Mouse (Mus musculus) forebrain, embryonic 13.5 days (tissue): ENCODE results near the gene Btrc. TPM values are rescaled to one million over a fixed set of nuclear protein-coding genes. Genes with fewer than 3 reads are reported as not detected.

ENCODE experiments used
- ATAC-seq: fragments of 200-750 bp; cut with Nextera tagmentation; 2 replicates; pipeline ENCODE4 v1.8.0; 2017
- H3K27ac ChIP-seq: fragments of 300-500 bp; sonication (generic); 2 replicates; pipeline ENCODE4 v1.5.1; 2015; ENCODE audit warnings: inconsistent platforms, mild to moderate bottlenecking, moderate library complexity
- H3K27me3 ChIP-seq: fragments of 300-500 bp; sonication (generic); 2 replicates; pipeline ENCODE4 v1.6.1; 2015; ENCODE audit warnings: mild to moderate bottlenecking, inconsistent platforms
- H3K36me3 ChIP-seq: fragments of 300-500 bp; sonication (generic); 2 replicates; pipeline ENCODE4 v1.6.1; 2015; ENCODE audit warnings: mild to moderate bottlenecking, inconsistent platforms; ENCODE audit not compliant: poor library complexity, severe bottlenecking
- H3K4me1 ChIP-seq: fragments of 300-500 bp; sonication (generic); 2 replicates; pipeline ENCODE4 v1.6.1; 2015; ENCODE audit warnings: inconsistent platforms
- H3K4me2 ChIP-seq: fragments of 300-500 bp; sonication (generic); 2 replicates; pipeline ENCODE4 v1.6.1; 2015; ENCODE audit warnings: inconsistent platforms, mild to moderate bottlenecking, moderate library complexity
- H3K4me3 ChIP-seq: fragments of 300-500 bp; sonication (generic); 2 replicates; pipeline ENCODE4 v1.5.1; 2015; ENCODE audit warnings: mild to moderate bottlenecking, inconsistent platforms
- H3K9ac ChIP-seq: fragments of 300-500 bp; sonication (generic); 2 replicates; pipeline ENCODE4 v1.6.1; 2015; ENCODE audit warnings: mild to moderate bottlenecking, inconsistent platforms
- H3K9me3 ChIP-seq: fragments of 300-500 bp; sonication (generic); replicated peaks from 2 replicates; pipeline ENCODE4 v1.6.1; 2016; ENCODE audit warnings: inconsistent platforms
- WGBS: fragments of 180-500 bp; shearing (Covaris S2); methylation state at CpG from one replicate; pipeline ENCODE4 v1.1.7; 2015; 5-methylcytosine and 5-hydroxymethylcytosine counted together
- polyA plus RNA-seq: library from polyadenylated mRNA; unstranded; fragments of >200 nt; fragmentation: Nextera tagmentation; extraction: Ambion mirVana; gene quantifications from 2 replicates; pipeline ENCODE4 v1.2.1, GENCODE M21; 2015

Gene Btrc
- polyA plus RNA-seq, 1 experiment from 2014 or later, result 51.4 TPM

GRCm38 (mm10) chr19:45573033-45573432 is 209.5 kb downstream of the Btrc start:
- no peak for ATAC-seq
- no peak overlapping the region for H3K4me2 ChIP-seq

GRCm38 (mm10) chr19:45573861-45574267 is 210.3 kb downstream of the Btrc start:
- H3K4me1 ChIP-seq, result no peaks in the 10 kb centered on the region
- WGBS, result 17% methylated on average over 6 of the region's 6 CpGs
- no peak overlapping the region for H3K4me3 ChIP-seq
- ATAC-seq, result 0 out of 2 replicates have a peak, but pooled peaks have one; percentile 59
- no peaks in the 10 kb centered on the region for H3K9me3 ChIP-seq
- H3K27ac ChIP-seq, result no peak overlapping the region
- H3K4me2 ChIP-seq, result no peak overlapping the region
- H3K27me3 ChIP-seq, result peaks cover 27% of the 10 kb centered on the region
- no peak overlapping the region for H3K9ac ChIP-seq
- peaks cover 40% of the 10 kb centered on the region for H3K36me3 ChIP-seq

More at GRCm38 (mm10) chr19:45573033-45573432, 209.5 kb downstream of the Btrc start:
- H3K27ac ChIP-seq, result no peak overlapping the region
- H3K36me3 ChIP-seq, result peaks cover 31% of the 10 kb centered on the region
- WGBS, result 79% methylated on average over 6 of the region's 6 CpGs
- H3K4me3 ChIP-seq, result no peak overlapping the region
- H3K4me1 ChIP-seq, result peaks cover 4% of the 10 kb centered on the region
- H3K9me3 ChIP-seq, result no peaks in the 10 kb centered on the region
- no peak overlapping the region for H3K9ac ChIP-seq
- peaks cover 22% of the 10 kb centered on the region for H3K27me3 ChIP-seq

GRCm38 (mm10) chr19:45574339-45574898 is 210.9 kb downstream of the Btrc start:
- Histone ChIP-seq H3K36me3 (peaks cover 45% of the 10 kb centered on the region), H3K27ac (no peak overlapping the region), H3K4me3 (no peak overlapping the region), H3K27me3 (peaks cover 27% of the 10 kb centered on the region), H3K9me3 (no peaks in the 10 kb centered on the region), H3K9ac (no peak overlapping the region), H3K4me1 (no peaks in the 10 kb centered on the region), H3K4me2 (no peak overlapping the region)
- ATAC-seq, result no peak
- 77% methylated on average over 7 of the region's 7 CpGs for WGBS

GRCm38 (mm10) chr19:45574941-45575631 is 211.6 kb downstream of the Btrc start:
- Histone ChIP-seq H3K4me2 (no peak overlapping the region), H3K4me3 (no peak overlapping the region), H3K9ac (no peak overlapping the region), H3K36me3 (peaks cover 47% of the 10 kb centered on the region), H3K27ac (no peak overlapping the region), H3K4me1 (0 out of 2 replicates have a peak, but pooled peaks cover 4% of the 10 kb centered on the region), H3K9me3 (no peaks in the 10 kb centered on the region), H3K27me3 (peaks cover 24% of the 10 kb centered on the region)
- WGBS, result 55% methylated on average over 19 of the region's 19 CpGs
- ATAC-seq, result no peak

GRCm38 (mm10) chr19:45575632-45576001 is 212.1 kb downstream of the Btrc start:
- WGBS, result 21% methylated on average over 8 of the region's 8 CpGs
- Histone ChIP-seq H3K9ac (no peak overlapping the region), H3K4me2 (no peak overlapping the region), H3K4me3 (no peak overlapping the region), H3K9me3 (no peaks in the 10 kb centered on the region), H3K27ac (no peak overlapping the region), H3K27me3 (peaks cover 24% of the 10 kb centered on the region), H3K4me1 (0 out of 2 replicates have a peak, but pooled peaks cover 5% of the 10 kb centered on the region), H3K36me3 (peaks cover 47% of the 10 kb centered on the region)
- ATAC-seq, result no peak

GRCm38 (mm10) chr19:45577141-45577750 is 213.7 kb downstream of the Btrc start:
- Histone ChIP-seq H3K9me3 (no peaks in the 10 kb centered on the region; the same call in 1 of the 2 replicates), H3K4me2 (no peak overlapping the region), H3K27ac (no peak overlapping the region), H3K36me3 (peaks cover 45% of the 10 kb centered on the region), H3K27me3 (peaks cover 34% of the 10 kb centered on the region), H3K9ac (no peak overlapping the region), H3K4me3 (no peak overlapping the region), H3K4me1 (peaks cover 10% of the 10 kb centered on the region)
- WGBS, result 83% methylated on average over 14 of the region's 14 CpGs
- no peak for ATAC-seq

- Histone ChIP-seq H3K9me3 (no peaks in the 10 kb centered on the region; the same call in 1 of the 2 replicates), H3K4me3 (no peak overlapping the region), H3K9ac (no peak overlapping the region), H3K27ac (no peak overlapping the region), H3K4me1 (peaks cover 14% of the 10 kb centered on the region), H3K36me3 (peaks cover 41% of the 10 kb centered on the region), H3K27me3 (peaks cover 47% of the 10 kb centered on the region), H3K4me2 (no peak overlapping the region)
- WGBS, result 92% methylated on average over 12 of the region's 12 CpGs
- no peak for ATAC-seq
These were observed 215.4 kb downstream of the Btrc start for GRCm38 (mm10) chr19:45578976-45579375.

- Histone ChIP-seq H3K27ac (no peak overlapping the region), H3K9ac (no peak overlapping the region), H3K9me3 (no peaks in the 10 kb centered on the region; the same call in 1 of the 2 replicates), H3K4me1 (peaks cover 14% of the 10 kb centered on the region), H3K4me3 (no peak overlapping the region), H3K36me3 (peaks cover 41% of the 10 kb centered on the region), H3K27me3 (peaks cover 51% of the 10 kb centered on the region), H3K4me2 (no peak overlapping the region)
- WGBS, result 92% methylated on average over 7 of the region's 7 CpGs
- ATAC-seq, result no peak
These were observed 215.9 kb downstream of the Btrc start for GRCm38 (mm10) chr19:45579416-45579815.

Other genes with a start within 250 kb of the Btrc start
- 0.14 TPM in 1 of 2 replicates, not detected in the other for gene Tlx1, start 213.1 kb upstream of the Btrc start, polyA plus RNA-seq
- gene Lbx1, start 127.9 kb upstream of the Btrc start, polyA plus RNA-seq, result not detected in 2 replicates
- 16.2 and 16.7 TPM in 2 replicates for gene Poll, start 196.8 kb downstream of the Btrc start, polyA plus RNA-seq
- 44.0 and 48.1 TPM in 2 replicates for gene Gm17018, start 196.9 kb downstream of the Btrc start, polyA plus RNA-seq